Mouse (Mus musculus) left cerebral cortex, adult 9 months (tissue): Measurements from ENCODE around the gene Eaf1.

ENCODE experiments used
- DNase-seq, 2 experiments: peaks; one replicate each; pipeline ENCODE4 v3.0.0; 2022; ENCODE audit warnings: low spot score in 2 of 2

Eaf1 gene

DNA sequence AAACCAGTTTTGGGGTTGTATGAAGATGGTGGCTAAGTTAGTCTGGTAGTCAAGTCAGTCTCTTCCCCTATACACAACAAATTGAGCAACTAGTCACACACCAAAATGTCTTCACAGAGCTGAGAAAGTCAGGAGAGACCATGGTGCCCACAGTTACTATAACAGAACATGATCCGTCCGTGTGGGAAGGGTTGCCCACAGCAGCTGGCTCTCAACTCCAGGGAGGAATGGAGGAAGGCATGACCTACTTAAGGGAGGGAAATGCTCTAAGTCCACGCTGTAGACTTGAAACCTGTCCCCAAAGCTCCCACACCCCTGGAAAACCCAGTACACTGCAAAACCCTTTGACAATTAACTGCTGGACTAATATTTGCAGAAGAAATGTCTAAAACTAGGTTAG lies 16.1 kb downstream of the Eaf1 start:
- DNase-seq: no peak

- no peak for DNase-seq
Measured at GRCm38 (mm10) chr14:31515895-31516294, 21.7 kb downstream of the Eaf1 start.

GRCm38 (mm10) chr14:31519165-31519564 lies 25.0 kb downstream of the Eaf1 start:
- no peak for DNase-seq

- DNase-seq: no peak
Measured at GRCm38 (mm10) chr14:31521318-31521717, 27.1 kb downstream of the Eaf1 start.

GRCm38 (mm10) chr14:31525040-31525810 lies 31.0 kb downstream of the Eaf1 start:
- no peak for DNase-seq

- DNase-seq: no peak
Measured at GRCm38 (mm10) chr14:31530847-31531246, 36.6 kb downstream of the Eaf1 start.

GRCm38 (mm10) chr14:31531506-31532148 lies 37.4 kb downstream of the Eaf1 start:
- no peak for DNase-seq

- no peak for DNase-seq
Measured at GRCm38 (mm10) chr14:31532656-31533055, 38.5 kb downstream of the Eaf1 start.

DNA sequence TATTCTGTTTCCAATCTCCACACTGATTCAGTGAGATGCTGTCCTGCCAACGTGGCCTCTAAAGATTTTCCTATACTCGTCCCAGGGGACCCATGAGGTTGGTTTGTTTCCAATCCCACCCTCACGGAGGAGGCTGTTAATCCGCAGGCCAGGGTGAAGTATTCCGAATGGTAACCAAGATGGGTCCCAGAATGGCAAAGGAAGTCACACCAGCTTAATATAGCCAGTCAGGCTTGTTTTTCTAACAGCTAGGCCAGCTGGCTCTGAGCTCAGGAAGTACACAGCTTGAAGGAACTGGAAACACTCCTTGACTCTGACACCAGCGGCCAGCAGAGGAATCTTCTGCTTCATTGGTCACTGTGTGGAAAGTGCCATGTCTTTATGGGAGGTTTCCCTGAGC lies 43.1 kb downstream of the Eaf1 start:
- DNase-seq: no peak

GRCm38 (mm10) chr14:31543885-31544442 lies 49.8 kb downstream of the Eaf1 start:
- no peak for DNase-seq

DNA sequence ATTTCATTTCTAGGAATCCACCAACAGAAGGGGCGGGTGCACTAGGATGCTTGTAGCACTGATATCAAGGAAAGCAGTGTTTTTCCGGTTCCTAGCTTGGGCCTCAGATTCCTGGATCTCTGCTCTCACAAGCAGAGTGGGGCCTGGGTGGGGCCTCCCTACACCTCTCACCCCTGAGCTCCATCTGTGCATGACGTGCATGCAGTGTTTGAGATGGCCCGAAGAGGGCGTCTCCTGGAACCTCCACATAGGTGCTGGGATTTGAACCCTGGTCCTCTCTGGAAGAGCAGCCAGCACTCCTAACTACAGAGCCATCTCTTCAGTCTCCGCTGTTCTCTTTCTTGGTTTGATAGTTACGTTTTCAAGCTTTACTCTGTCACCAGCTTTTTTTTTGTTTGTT lies 60.8 kb downstream of the Eaf1 start:
- no peak for DNase-seq

DNA sequence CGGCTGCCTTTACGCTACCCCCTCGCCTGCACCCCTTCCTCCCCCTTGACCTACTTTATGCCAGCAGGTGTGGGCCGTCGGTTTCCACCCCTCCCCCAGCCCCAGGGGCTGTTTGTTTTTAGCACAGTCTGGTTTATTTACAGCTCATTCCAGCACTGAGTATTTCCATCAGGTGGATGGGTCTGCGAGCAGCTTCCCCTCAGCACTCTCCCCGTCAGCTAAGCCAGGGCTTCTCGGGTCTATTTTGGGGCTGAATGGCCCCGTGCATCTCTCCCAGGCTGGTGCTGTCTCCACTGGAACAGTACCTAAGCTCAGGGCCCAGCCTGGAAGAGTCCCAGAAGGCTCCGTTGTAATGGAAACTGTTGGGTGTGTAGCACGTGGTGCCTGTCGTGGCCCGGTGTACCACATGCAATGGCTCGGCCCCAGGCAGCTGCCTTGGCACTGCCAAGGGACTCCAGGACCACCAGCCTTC lies 61.8 kb downstream of the Eaf1 start:
- no peak for DNase-seq

GRCm38 (mm10) chr14:31556526-31557260 lies 62.5 kb downstream of the Eaf1 start:
- DNase-seq: no peak

GRCm38 (mm10) chr14:31557273-31557672 lies 63.1 kb downstream of the Eaf1 start:
- no peak for DNase-seq

- no peak for DNase-seq
Measured at GRCm38 (mm10) chr14:31557784-31558183, 63.6 kb downstream of the Eaf1 start.

- DNase-seq: no peak
Measured at GRCm38 (mm10) chr14:31559216-31559615, 65.0 kb downstream of the Eaf1 start.
